Mouse (Mus musculus): ENCODE data around the gene Ralgapa2. TPM values are rescaled to one million over a fixed set of nuclear protein-coding genes. Genes with fewer than 3 reads are reported as not detected.

The Ralgapa2 gene
- polyA plus RNA-seq, 1 experiment from 2014 or later = 4.5 TPM

DNA sequence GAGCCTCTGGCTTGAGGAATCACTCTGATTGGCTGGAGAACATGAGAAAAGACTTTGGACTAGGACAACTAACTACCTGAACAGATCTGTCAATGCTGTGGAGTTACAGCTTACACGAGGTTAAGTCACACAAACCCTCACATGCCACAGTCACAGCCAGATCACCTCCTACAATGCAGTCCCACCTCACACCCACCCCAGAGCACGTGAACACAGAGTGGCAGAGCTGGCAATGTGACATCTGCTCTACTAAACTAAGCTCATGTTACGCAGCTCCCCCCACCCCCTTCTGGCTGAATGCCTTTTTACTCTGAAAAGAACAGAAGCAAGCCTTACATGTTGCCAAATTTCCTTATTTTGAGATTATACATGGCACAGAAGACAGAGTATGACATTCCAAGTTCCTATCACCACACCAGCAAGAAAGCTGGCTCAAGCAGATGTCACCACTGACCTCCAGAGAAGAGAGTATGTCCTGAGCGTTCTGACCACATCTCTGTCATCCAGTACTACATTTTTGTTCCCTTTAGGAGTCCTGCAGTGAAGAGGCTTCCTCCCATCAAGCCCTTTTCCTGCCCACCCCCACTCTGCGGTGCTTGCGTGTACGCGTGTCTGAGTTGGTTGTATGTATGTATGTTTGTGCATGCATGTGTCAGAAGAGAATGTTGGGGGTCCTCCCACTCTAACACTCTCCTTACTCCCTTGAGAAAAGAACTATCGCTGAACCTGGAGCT lies 9.4 kb downstream of the Ralgapa2 start:
- Histone ChIP-seq H3K4me2 (ENCODE audit: low read depth, low read length) (no peak overlapping the region), H3K9ac (ENCODE audit: low read depth, low read length) (no peak overlapping the region), H3K9me3 (replicated peaks; ENCODE audit: control insufficient read depth, low read length) (no peaks in the 10 kb centered on the region), H3K4me3 (ENCODE audit: low read depth, low read length) (no peak overlapping the region), H3K36me3 (ENCODE audit: control insufficient read depth, insufficient read depth) (no peaks in the 10 kb centered on the region), H3K4me1 (ENCODE audit: control insufficient read depth, low read depth, low read length) (peaks cover 39% of the 10 kb centered on the region), H3K27me3 (ENCODE audit: control insufficient read depth, insufficient read depth, low read depth, low read length) (no peaks in the 10 kb centered on the region), H3K27ac (ENCODE audit: low read length) (peak overlapping the region; percentile 4; the same call in 1 of the 2 replicates)
- ATAC-seq (ENCODE audit: low read depth) = peak; percentile 45
- WGBS (ENCODE audit: insufficient replicate concordance) = 42% methylated on average over 9 of the region's 9 CpGs

GRCm38 (mm10) chr2:146500067-146500466 lies 12.1 kb downstream of the Ralgapa2 start:
- peaks cover 49% of the 10 kb centered on the region for H3K4me1 ChIP-seq (ENCODE audit: control insufficient read depth, low read depth, low read length)
- no peaks in the 10 kb centered on the region for H3K27me3 ChIP-seq (ENCODE audit: control insufficient read depth, insufficient read depth, low read depth, low read length)
- ATAC-seq (ENCODE audit: low read depth) = peak; percentile 63

DNA sequence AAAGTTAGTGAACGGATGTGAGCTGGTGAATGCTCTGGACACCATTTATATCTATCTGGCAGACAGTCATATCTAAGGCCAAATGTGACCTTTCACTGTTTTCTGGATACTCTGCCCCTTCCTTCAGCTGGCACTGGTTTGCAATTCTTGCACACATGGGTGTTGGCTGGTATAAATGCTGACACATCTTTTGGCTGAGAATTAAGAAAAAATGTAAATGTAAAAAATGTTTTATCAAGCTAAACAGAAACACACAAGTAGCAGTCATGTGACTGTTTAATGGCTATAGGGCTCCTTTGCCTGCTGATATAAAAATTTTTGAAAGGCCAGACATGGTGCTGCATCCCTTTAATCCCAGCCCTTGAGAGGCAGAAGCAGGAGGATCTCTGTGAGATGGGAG lies 13.0 kb downstream of the Ralgapa2 start:
- Histone ChIP-seq H3K27me3 (ENCODE audit: control insufficient read depth, insufficient read depth, low read depth, low read length) (no peaks in the 10 kb centered on the region), H3K4me2 (ENCODE audit: low read depth, low read length) (no peak overlapping the region), H3K9me3 (replicated peaks; ENCODE audit: control insufficient read depth, low read length) (no peaks in the 10 kb centered on the region), H3K36me3 (ENCODE audit: control insufficient read depth, insufficient read depth) (no peaks in the 10 kb centered on the region), H3K27ac (ENCODE audit: low read length) (peak overlapping the region; percentile 39), H3K4me1 (ENCODE audit: control insufficient read depth, low read depth, low read length) (peaks cover 46% of the 10 kb centered on the region), H3K4me3 (ENCODE audit: low read depth, low read length) (no peak overlapping the region), H3K9ac (ENCODE audit: low read depth, low read length) (no peak overlapping the region)
- ATAC-seq (ENCODE audit: low read depth) = no peak
- 65% methylated on average over 1 of the region's 1 CpGs for WGBS (ENCODE audit: insufficient replicate concordance)

More at GRCm38 (mm10) chr2:146500067-146500466, 12.1 kb downstream of the Ralgapa2 start:
- Histone ChIP-seq H3K9ac (ENCODE audit: low read depth, low read length) (no peak overlapping the region), H3K9me3 (replicated peaks; ENCODE audit: control insufficient read depth, low read length) (no peaks in the 10 kb centered on the region), H3K4me2 (ENCODE audit: low read depth, low read length) (no peak overlapping the region), H3K27ac (ENCODE audit: low read length) (no peak overlapping the region), H3K4me3 (ENCODE audit: low read depth, low read length) (no peak overlapping the region), H3K36me3 (ENCODE audit: control insufficient read depth, insufficient read depth) (no peaks in the 10 kb centered on the region)
- WGBS (ENCODE audit: insufficient replicate concordance) = 31% methylated on average over 1 of the region's 1 CpGs

- peak overlapping the region; percentile 28; the same call in 1 of the 2 replicates for H3K4me2 ChIP-seq (ENCODE audit: low read depth, low read length)
- peak; percentile 68 for ATAC-seq (ENCODE audit: low read depth)
- H3K9ac ChIP-seq (ENCODE audit: low read depth, low read length) = no peak overlapping the region
- H3K27ac ChIP-seq (ENCODE audit: low read length) = no peak overlapping the region
- no peaks in the 10 kb centered on the region for H3K27me3 ChIP-seq (ENCODE audit: control insufficient read depth, insufficient read depth, low read depth, low read length)
- H3K36me3 ChIP-seq (ENCODE audit: control insufficient read depth, insufficient read depth) = no peaks in the 10 kb centered on the region
- no peak overlapping the region for H3K4me3 ChIP-seq (ENCODE audit: low read depth, low read length)
- peaks cover 38% of the 10 kb centered on the region for H3K4me1 ChIP-seq (ENCODE audit: control insufficient read depth, low read depth, low read length)
- no peaks in the 10 kb centered on the region for H3K9me3 ChIP-seq (replicated peaks; ENCODE audit: control insufficient read depth, low read length)
- 22% methylated on average over 6 of the region's 6 CpGs for WGBS (ENCODE audit: insufficient replicate concordance)
Measured at GRCm38 (mm10) chr2:146498298-146498697, 13.8 kb downstream of the Ralgapa2 start.

DNA sequence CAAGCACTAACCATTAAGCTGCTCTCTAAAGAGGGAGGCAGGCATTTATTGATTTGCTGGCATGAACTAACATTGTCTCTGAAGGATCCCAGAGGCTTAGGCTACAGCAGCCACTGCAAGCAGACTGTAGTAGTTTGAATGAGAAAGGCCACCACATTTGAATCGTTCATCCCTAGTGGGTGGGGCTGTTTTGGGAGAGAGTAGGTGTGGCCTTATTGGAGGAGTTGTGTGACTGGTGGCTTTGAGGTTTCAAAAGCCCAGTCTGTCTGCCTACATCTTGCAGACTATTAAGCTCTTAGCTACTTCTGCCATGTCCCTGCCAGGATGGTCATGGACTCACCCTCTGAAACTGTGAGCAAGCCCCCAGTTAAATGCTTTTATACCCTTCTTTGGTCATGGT lies 15.1 kb downstream of the Ralgapa2 start:
- no peaks in the 10 kb centered on the region for H3K9me3 ChIP-seq (replicated peaks; ENCODE audit: control insufficient read depth, low read length)
- 11% methylated on average over 1 of the region's 1 CpGs for WGBS (ENCODE audit: insufficient replicate concordance)
- H3K27ac ChIP-seq (ENCODE audit: low read length) = no peak overlapping the region

GRCm38 (mm10) chr2:146495781-146496180 lies 16.4 kb downstream of the Ralgapa2 start:
- Histone ChIP-seq H3K4me2 (ENCODE audit: low read depth, low read length) (no peak overlapping the region), H3K36me3 (ENCODE audit: control insufficient read depth, insufficient read depth) (no peaks in the 10 kb centered on the region), H3K27ac (ENCODE audit: low read length) (no peak overlapping the region), H3K4me1 (ENCODE audit: control insufficient read depth, low read depth, low read length) (peaks cover 28% of the 10 kb centered on the region), H3K9ac (ENCODE audit: low read depth, low read length) (no peak overlapping the region), H3K4me3 (ENCODE audit: low read depth, low read length) (no peak overlapping the region), H3K9me3 (replicated peaks; ENCODE audit: control insufficient read depth, low read length) (no peaks in the 10 kb centered on the region), H3K27me3 (ENCODE audit: control insufficient read depth, insufficient read depth, low read depth, low read length) (no peaks in the 10 kb centered on the region)
- no peak for ATAC-seq (ENCODE audit: low read depth)
- 76% methylated on average over 9 of the region's 9 CpGs for WGBS (ENCODE audit: insufficient replicate concordance)

More for the DNA sequence above, 15.1 kb downstream of the Ralgapa2 start:
- peak; percentile 36 for ATAC-seq (ENCODE audit: low read depth)
- Histone ChIP-seq H3K4me1 (ENCODE audit: control insufficient read depth, low read depth, low read length) (peaks cover 28% of the 10 kb centered on the region), H3K9ac (ENCODE audit: low read depth, low read length) (no peak overlapping the region), H3K27me3 (ENCODE audit: control insufficient read depth, insufficient read depth, low read depth, low read length) (no peaks in the 10 kb centered on the region), H3K4me3 (ENCODE audit: low read depth, low read length) (no peak overlapping the region), H3K4me2 (ENCODE audit: low read depth, low read length) (no peak overlapping the region), H3K36me3 (ENCODE audit: control insufficient read depth, insufficient read depth) (no peaks in the 10 kb centered on the region)

GRCm38 (mm10) chr2:146493354-146493946 lies 18.7 kb downstream of the Ralgapa2 start:
- no peak overlapping the region for H3K27ac ChIP-seq (ENCODE audit: low read length)
- H3K4me3 ChIP-seq (ENCODE audit: low read depth, low read length) = no peak overlapping the region
- no peaks in the 10 kb centered on the region for H3K9me3 ChIP-seq (replicated peaks; ENCODE audit: control insufficient read depth, low read length)
- 69% methylated on average over 1 of the region's 1 CpGs for WGBS (ENCODE audit: insufficient replicate concordance)
- H3K36me3 ChIP-seq (ENCODE audit: control insufficient read depth, insufficient read depth) = no peaks in the 10 kb centered on the region
- peaks cover 18% of the 10 kb centered on the region for H3K4me1 ChIP-seq (ENCODE audit: control insufficient read depth, low read depth, low read length)
- H3K4me2 ChIP-seq (ENCODE audit: low read depth, low read length) = no peak overlapping the region
- H3K9ac ChIP-seq (ENCODE audit: low read depth, low read length) = no peak overlapping the region
- H3K27me3 ChIP-seq (ENCODE audit: control insufficient read depth, insufficient read depth, low read depth, low read length) = no peaks in the 10 kb centered on the region
- ATAC-seq (ENCODE audit: low read depth) = no peak

DNA sequence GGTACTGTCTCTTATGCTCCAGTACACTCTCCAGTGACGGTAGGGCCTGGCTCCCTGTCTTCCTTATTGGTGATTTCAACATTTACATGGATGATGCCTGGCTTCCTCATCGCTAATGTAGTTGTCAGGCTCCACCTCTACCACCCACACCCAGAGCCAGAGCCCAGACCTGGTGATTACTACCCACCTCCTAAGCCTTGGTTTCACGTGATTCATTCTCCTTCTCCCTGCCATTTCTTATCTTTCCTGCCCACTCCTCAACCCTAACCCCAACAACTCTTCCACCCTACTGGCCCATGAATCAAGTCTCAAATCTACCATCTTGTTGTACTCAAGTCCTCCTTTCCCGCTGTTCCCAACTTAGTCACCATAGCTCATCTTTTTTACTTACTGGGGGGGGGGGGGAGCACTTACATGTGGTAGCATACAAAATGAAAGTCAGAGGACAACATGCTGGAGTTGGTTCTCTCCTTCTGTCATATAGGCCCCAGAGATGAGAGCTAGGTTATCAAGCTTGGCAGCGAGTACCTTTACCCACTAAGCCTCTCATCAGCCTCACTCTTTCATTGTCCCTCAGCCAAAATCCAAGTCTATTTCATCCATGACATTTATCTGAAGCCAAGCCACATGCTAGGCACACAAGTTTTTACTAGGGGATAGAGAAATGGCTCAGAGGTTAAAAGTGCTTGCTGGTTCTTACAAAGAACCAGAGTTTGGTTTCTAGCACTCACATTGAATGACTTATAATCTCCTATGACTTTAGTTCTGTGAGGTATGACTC lies 20.1 kb downstream of the Ralgapa2 start:
- peaks cover 4% of the 10 kb centered on the region for H3K4me1 ChIP-seq (ENCODE audit: control insufficient read depth, low read depth, low read length)
- H3K4me3 ChIP-seq (ENCODE audit: low read depth, low read length) = no peak overlapping the region
- H3K9me3 ChIP-seq (replicated peaks; ENCODE audit: control insufficient read depth, low read length) = no peaks in the 10 kb centered on the region
- H3K27me3 ChIP-seq (ENCODE audit: control insufficient read depth, insufficient read depth, low read depth, low read length) = no peaks in the 10 kb centered on the region
- H3K27ac ChIP-seq (ENCODE audit: low read length) = no peak overlapping the region
- no peak overlapping the region for H3K4me2 ChIP-seq (ENCODE audit: low read depth, low read length)
- H3K9ac ChIP-seq (ENCODE audit: low read depth, low read length) = no peak overlapping the region
- ATAC-seq (ENCODE audit: low read depth) = peak; percentile 33; the same call in 1 of the 2 replicates
- H3K36me3 ChIP-seq (ENCODE audit: control insufficient read depth, insufficient read depth) = no peaks in the 10 kb centered on the region
- 46% methylated on average over 5 of the region's 5 CpGs for WGBS (ENCODE audit: insufficient replicate concordance)
